Mouse (Mus musculus): Measurements from ENCODE around the gene Cdhr4. TPM values are rescaled to one million over a fixed set of nuclear protein-coding genes. Genes with fewer than 3 reads are reported as not detected.

Gene Cdhr4
- polyA plus RNA-seq, 1 experiment, result 4.0 TPM

DNA sequence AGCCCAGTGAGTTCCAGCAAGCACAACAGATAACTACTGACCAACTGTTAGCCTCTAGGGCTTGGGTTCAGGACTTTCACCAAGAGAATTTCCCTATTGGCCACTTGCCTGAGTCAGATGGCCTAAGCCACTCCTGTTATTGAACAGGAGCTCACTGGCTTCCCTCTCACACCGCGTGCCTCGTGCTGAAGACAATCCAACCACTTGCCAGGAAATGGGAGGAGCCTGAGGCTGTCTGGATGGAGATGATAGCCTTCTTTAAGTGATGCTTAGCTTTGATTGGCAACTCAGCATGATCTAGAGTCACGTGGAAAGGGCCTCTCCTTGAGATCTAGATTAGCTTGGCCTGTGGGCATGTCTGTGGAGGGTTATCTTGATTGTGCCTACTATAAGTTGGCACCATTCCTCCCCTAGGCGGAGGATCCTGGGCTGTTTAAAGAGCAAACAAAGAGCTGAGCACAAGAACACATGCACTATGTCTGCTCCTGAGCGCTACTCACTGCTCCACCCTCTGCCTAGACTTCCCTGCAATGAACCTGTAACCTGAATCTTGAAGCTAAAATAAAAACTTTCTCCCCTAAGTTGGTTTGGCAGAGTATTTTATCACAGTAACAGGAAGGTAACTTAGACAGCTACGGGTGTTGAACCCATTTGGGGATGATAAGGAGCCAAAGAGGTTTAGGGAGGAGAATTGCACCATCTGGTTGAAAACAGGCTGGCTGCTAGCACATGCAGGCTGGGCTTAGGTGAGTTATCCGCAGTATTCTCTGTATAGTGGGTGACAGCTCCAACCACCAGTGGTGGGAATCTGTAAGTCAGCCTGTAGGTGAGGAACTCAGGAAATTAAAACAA, 20.4 kb upstream of the Cdhr4 start:
- TF ChIP-seq POLR2A (IDR thresholded peaks at IDR 0.05; ENCODE audit: low read depth, low read length) (no peak), CTCF (IDR thresholded peaks at IDR 0.05; ENCODE audit: borderline replicate concordance, insufficient read depth, low read length) (no peak)
- Histone ChIP-seq H3K4me3 (ENCODE audit: insufficient read depth, low read length) (no peak overlapping the region), H3K27ac (ENCODE audit: insufficient read depth, low read length) (no peak overlapping the region), H3K4me1 (ENCODE audit: control insufficient read depth, insufficient read depth, low read length) (peaks cover 4% of the 10 kb centered on the region)

DNA sequence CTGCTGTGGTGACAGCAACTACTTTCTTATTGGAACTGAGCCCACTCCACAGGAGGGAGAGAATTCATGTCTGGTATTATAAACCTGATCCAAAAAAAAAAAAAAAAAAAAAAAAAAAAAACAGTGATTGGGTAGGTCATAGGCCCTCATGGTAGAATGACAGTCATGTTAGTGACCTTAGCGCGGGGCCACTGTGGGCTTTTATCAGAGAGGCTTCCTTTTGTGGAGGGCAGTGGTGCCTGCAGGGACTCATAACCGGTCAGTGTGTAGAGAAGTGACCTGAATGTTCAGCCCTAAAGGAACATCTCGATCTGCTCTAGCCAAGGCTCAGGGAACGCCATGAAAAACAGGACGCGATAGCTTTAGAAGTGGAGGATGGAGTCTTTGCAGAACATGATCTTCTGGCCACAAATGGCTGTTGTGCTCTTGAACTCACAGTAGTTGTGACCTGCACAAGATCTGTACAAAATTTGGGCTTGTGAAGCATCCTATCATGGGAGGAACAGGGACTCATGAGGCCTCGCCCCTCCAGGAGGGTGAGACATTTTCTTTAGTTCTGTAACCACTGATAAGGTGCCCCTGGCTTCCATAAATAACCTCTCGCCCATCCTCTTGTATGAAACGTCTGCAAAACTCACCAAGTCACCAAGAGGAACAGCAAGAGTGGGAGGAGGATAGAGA, 17.7 kb upstream of the Cdhr4 start:
- Histone ChIP-seq H3K27ac (ENCODE audit: insufficient read depth, low read length) (peak overlapping the region; percentile 94), H3K4me3 (ENCODE audit: insufficient read depth, low read length) (no peak overlapping the region), H3K4me1 (ENCODE audit: control insufficient read depth, insufficient read depth, low read length) (peaks cover 4% of the 10 kb centered on the region)
- TF ChIP-seq CTCF (IDR thresholded peaks at IDR 0.05; ENCODE audit: borderline replicate concordance, insufficient read depth, low read length) (no peak), POLR2A (IDR thresholded peaks at IDR 0.05; ENCODE audit: low read depth, low read length) (no peak)

DNA sequence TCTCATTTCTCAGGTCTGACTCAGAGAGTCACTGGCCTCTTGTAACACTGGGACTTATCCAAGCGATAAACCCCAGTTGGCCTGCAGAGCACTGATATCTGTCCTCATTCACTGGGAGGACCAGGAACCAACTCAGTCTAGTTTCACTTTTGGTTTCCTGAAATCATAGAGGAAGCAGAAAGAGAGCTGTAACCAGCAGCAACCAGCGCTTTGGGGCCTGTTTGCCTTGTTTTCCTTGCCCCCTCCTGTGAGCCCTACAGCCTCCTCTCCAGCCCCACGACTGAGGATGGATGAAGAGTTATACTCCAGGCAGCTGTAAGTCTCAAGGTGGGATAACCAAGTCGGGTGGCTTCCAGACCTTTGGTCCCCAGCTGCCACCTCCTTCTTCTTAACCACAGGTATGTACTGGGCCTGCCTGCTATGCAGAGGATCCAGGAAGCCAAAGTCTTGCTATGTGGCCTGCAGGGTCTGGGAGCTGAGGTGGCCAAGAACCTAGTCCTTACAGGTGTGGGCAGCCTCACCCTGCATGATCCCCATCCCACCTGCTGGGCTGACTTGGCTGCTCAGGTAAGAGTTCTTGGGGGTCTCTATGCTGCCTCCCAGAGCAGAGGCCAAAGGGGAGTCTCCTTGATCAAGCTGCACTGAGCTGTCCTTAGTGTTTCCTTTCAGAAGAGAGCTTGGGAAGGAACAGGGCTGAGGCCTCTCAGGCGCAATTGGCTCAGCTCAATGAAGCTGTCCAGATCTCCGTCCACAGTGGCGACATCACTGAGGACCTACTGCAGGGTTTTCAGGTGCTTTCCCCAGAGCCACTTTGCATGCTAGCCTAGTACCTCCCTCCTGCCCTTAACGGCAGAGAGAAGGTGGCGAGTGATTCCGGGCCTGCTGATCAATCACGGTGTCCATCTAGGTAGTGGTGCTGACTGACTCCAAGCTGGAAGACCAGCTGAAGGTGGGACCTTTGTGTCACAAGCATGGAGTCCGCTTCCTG, 16.6 kb upstream of the Cdhr4 start, which contains the start of gene Uba7:
Uba7 (plus strand) TSS at position 107 of the 988 bp plus-strand sequence.
- peak within 1 kb of the TSS; percentile 94 for H3K27ac ChIP-seq (ENCODE audit: insufficient read depth, low read length)
- H3K4me1 ChIP-seq (ENCODE audit: control insufficient read depth, insufficient read depth, low read length), result peaks cover 4% of the 10 kb centered on the region
- TF ChIP-seq POLR2A (IDR thresholded peaks at IDR 0.05; ENCODE audit: low read depth, low read length) (peak; percentile 42; the same call in 1 of the 2 replicates), CTCF (IDR thresholded peaks at IDR 0.05; ENCODE audit: borderline replicate concordance, insufficient read depth, low read length) (no peak)
- H3K4me3 ChIP-seq (ENCODE audit: insufficient read depth, low read length), result peak within 1 kb of the TSS; percentile 11

DNA sequence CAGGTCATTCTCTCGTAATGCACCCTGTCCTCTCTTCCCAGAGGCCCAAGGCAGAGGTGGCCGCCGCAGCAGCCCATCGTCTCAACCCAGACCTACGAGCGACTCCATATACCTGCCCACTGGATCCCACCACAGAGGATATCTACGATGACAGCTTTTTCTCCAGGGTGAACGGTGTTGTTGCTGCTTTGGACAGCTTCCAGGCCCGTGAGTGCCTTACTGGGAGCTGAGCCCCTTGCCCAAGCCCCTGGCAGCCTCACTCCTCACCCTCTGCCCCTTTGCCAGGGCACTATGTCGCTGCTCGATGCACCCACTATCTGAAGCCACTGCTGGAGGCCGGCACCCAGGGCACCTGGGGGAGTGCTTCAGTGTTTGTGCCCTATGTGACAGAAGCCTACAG, 13.5 kb upstream of the Cdhr4 start:
- no peak overlapping the region for H3K27ac ChIP-seq (ENCODE audit: insufficient read depth, low read length)
- peaks cover 21% of the 10 kb centered on the region for H3K4me1 ChIP-seq (ENCODE audit: control insufficient read depth, insufficient read depth, low read length)
- no peak overlapping the region for H3K4me3 ChIP-seq (ENCODE audit: insufficient read depth, low read length)
- TF ChIP-seq CTCF (IDR thresholded peaks at IDR 0.05; ENCODE audit: borderline replicate concordance, insufficient read depth, low read length) (no peak), POLR2A (IDR thresholded peaks at IDR 0.05; ENCODE audit: low read depth, low read length) (no peak)

DNA sequence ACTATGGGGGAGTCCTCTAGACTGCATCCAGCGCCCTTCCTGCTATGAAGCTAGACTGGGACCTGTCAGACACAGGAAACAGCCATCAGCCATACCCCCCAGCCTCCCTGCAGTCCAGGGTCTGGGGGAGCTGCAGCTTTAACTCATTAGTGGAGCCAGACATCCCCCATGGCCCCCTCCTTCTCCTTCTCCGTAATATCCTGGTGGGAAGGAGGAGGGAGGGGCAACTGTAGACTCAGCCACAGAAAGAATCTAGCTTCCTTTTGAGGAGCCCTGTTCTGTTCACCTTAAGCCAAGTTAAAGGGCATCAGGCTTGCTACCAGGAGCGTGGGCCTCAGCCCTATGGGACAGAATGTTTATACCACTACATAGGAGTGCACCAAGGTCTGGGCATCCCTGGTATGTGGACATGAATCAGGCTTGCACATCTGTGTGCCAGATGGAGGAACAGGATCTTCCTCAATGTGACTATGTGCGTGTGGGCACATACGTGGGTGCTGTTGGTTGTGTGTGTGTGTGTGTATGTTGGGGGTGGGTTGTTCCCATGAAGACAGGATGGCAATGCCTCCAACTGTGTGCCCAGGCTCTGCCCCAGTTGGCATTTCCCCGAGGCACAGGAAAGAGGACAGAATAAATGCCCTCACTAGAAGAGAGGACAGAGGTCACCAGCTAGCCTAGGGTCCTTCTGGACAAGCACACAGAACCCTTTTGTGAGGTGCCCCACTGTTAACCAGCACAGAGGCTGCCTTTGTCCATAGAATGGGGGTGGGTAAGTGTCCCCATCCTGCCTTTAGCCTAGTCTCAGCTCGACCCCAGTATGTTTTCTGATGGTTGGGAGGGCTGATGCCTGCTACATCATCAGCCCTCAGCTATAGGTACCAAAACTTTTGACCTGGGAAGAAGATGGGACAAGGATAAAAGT, 10.4 kb upstream of the Cdhr4 start:
- no peak for TF ChIP-seq CTCF (IDR thresholded peaks at IDR 0.05; ENCODE audit: borderline replicate concordance, insufficient read depth, low read length)
- TF ChIP-seq POLR2A (IDR thresholded peaks at IDR 0.05; ENCODE audit: low read depth, low read length), result peak; percentile 53
- Histone ChIP-seq H3K4me1 (ENCODE audit: control insufficient read depth, insufficient read depth, low read length) (peaks cover 18% of the 10 kb centered on the region), H3K27ac (ENCODE audit: insufficient read depth, low read length) (peak overlapping the region; percentile 92)

DNA sequence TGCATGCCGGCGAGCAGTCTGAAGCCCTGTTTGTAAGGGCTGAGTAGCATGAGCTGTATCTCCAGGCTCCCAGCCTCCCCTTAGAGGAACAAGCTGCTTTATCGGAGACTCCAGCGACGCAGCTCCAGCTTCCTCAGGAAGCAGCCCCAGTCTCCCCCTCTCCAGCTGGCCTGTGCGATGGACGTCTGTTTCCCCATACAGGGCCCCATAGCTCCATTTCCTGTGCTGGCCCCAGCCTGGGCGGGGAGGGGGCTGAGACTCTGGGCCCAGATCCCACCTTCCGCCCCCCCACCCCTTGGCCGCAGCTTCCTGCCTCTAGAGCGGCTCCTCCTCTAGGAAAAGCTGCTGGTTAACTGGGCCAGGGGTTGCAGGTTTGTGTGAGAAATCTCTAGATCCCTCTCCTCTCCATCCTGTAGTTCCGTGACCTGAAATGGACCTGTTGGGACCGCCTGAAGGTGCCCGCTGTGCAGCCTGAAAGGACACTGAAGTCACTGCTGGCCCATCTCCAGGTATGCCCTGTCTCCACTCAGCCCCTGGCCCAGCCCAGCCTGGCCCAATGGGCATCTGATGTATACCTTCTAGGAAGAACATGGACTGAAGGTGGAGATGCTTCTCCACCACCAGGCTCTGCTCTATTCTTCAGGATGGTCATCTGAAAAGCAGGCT, 9.5 kb upstream of the Cdhr4 start, which contains the start of gene Gm20661:
Gm20661 (plus strand) TSS at position 378 of the 666 bp plus-strand sequence.
- peaks cover 18% of the 10 kb centered on the region for H3K4me1 ChIP-seq (ENCODE audit: control insufficient read depth, insufficient read depth, low read length)
- TF ChIP-seq POLR2A (IDR thresholded peaks at IDR 0.05; ENCODE audit: low read depth, low read length) (peak; percentile 62), CTCF (IDR thresholded peaks at IDR 0.05; ENCODE audit: borderline replicate concordance, insufficient read depth, low read length) (no peak)

More for the DNA sequence above, 10.4 kb upstream of the Cdhr4 start:
- no peak overlapping the region for H3K4me3 ChIP-seq (ENCODE audit: insufficient read depth, low read length)

DNA sequence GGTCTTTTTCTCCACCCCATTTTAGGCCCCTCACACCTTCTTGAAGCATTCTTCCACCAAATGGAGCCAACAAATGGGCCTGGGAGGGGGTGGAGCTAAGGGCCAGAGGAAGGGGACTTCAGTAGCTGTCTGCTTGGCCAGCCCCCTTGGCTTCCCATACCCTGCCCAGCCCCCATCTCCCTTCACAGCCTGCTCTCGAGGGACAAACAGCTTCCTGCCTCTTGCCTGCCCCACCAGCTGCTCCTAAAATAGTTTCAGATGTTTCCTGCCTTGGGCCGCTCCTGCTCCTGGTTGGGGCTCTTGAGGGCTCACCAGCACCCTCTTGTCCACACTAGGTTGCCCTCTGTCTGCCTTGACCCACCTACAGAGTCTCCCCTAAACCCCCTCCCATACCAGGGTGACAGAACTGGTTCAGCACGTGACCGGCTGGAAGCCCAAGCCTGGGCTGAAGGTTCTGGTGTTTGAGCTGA, 8.8 kb upstream of the Cdhr4 start:
- Histone ChIP-seq H3K4me3 (ENCODE audit: insufficient read depth, low read length) (no peak overlapping the region; the same call in 1 of the 2 replicates), H3K27ac (ENCODE audit: insufficient read depth, low read length) (peak overlapping the region; percentile 92), H3K4me1 (ENCODE audit: control insufficient read depth, insufficient read depth, low read length) (peaks cover 18% of the 10 kb centered on the region)
- TF ChIP-seq POLR2A (IDR thresholded peaks at IDR 0.05; ENCODE audit: low read depth, low read length) (peak; percentile 50), CTCF (IDR thresholded peaks at IDR 0.05; ENCODE audit: borderline replicate concordance, insufficient read depth, low read length) (no peak)

More for the DNA sequence above, 9.5 kb upstream of the Cdhr4 start, which contains the start of gene Gm20661:
- peak within 1 kb of the TSS; percentile 92 for H3K27ac ChIP-seq (ENCODE audit: insufficient read depth, low read length)
- peak within 1 kb of the TSS; percentile 86 for H3K4me3 ChIP-seq (ENCODE audit: insufficient read depth, low read length)

Data from embryonic fibroblast, embryonic 13.5 days (primary cell).